24 mouse cellular contexts compared by ENCODE assay signal in the genomic region with DNA sequence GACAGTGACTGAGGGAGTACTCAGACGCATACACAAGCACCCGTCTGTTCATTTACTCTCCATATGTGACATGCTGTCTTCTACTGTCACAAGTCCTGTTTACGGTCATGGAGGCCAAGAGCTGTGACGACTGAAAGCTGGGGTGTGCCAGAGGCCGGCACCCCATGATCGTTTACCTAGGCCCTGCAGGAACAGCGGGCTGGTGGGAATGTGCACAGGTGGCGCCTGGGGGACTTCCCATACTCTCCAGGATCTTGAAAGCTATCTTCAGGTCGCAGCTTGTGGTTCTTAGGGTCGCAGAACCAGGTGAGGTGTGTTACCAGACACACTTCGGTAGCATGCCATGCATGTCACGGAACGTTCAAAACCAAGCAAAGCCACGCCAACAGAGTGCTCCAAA.
DNase-seq lines count a peak whose midpoint lies in the region; ATAC-seq and TF ChIP-seq lines count a peak whose summit lies in the region.
"Had no signal": no experiment of that assay in that cellular context is flagged by ENCODE, and none has a peak within 500 bp of the region (broad histone marks: within the 10 kb centered on the region; RNA-seq: fewer than 3 reads in every experiment).

No protein-coding gene starts in this region.

- H3K9ac ChIP-seq in stomach, embryonic 15.5 days = no peak overlapping the region
- no peak overlapping the region for H3K9ac ChIP-seq in stomach, postnatal 0 days (ENCODE audit: low read length)
- H3K9ac ChIP-seq in stomach, embryonic 16.5 days (ENCODE audit: low read length) = no peak overlapping the region
- H3K9ac ChIP-seq: embryonic facial prominence, embryonic 13.5 days; embryonic facial prominence, embryonic 15.5 days; forebrain, embryonic 12.5 days had no signal

- no peak overlapping the region for H3K27ac ChIP-seq in stomach, embryonic 15.5 days
- H3K27ac ChIP-seq in stomach, postnatal 0 days (replicated peaks) = no peak overlapping the region
- H3K27ac ChIP-seq in stomach, embryonic 16.5 days (ENCODE audit: low read length) = no peak overlapping the region
- H3K27ac ChIP-seq: embryonic facial prominence, embryonic 13.5 days; embryonic facial prominence, embryonic 15.5 days; forebrain, embryonic 10.5 days; forebrain, embryonic 12.5 days had no signal

- DNase-seq in heart, adult 11 months = peak; percentile 82
- no peak for DNase-seq in heart, postnatal 36 days
- DNase-seq in stomach, postnatal 0 days (ENCODE audit: low spot score) = no peak
- DNase-seq: adrenal gland, adult 2 months; adrenal gland, postnatal 10 days; adrenal gland, postnatal 36 days; B cell, adult 2 months; cerebellum, adult 18-20 months; cerebellum, adult 8-10 months; cerebellum, adult 9-11 months; cerebellum, postnatal 14 days; cerebellum, postnatal 36 days; embryo, embryonic 11 days had no signal

- no peak for TF ChIP-seq EP300 in stomach, postnatal 0 days (optimal IDR thresholded peaks at IDR 0.05)

- no peak overlapping the region for H3K4me3 ChIP-seq in stomach, embryonic 15.5 days (replicated peaks)
- no peak overlapping the region for H3K4me3 ChIP-seq in stomach, postnatal 0 days (ENCODE audit: low read depth, low read length)
- H3K4me3 ChIP-seq in stomach, embryonic 16.5 days (replicated peaks; ENCODE audit: low read length) = no peak overlapping the region
- H3K4me3 ChIP-seq: embryonic facial prominence, embryonic 13.5 days; embryonic facial prominence, embryonic 15.5 days; erythroblast, embryonic 14.5 days; forebrain, embryonic 10.5 days; forebrain, embryonic 12.5 days had no signal

- H3K36me3 ChIP-seq in stomach, embryonic 15.5 days = no peaks in the 10 kb centered on the region
- H3K36me3 ChIP-seq in stomach, postnatal 0 days (ENCODE audit: control insufficient read depth, insufficient read depth, low read length) = no peaks in the 10 kb centered on the region
- H3K36me3 ChIP-seq in stomach, embryonic 16.5 days (ENCODE audit: control insufficient read depth, insufficient read depth, low read length) = no peaks in the 10 kb centered on the region
- H3K36me3 ChIP-seq: embryonic facial prominence, embryonic 13.5 days; embryonic facial prominence, embryonic 15.5 days; forebrain, embryonic 10.5 days; forebrain, embryonic 12.5 days had no signal

- peaks cover 14% of the 10 kb centered on the region for H3K4me1 ChIP-seq in stomach, embryonic 15.5 days
- H3K4me1 ChIP-seq in stomach, postnatal 0 days (replicated peaks; ENCODE audit: control insufficient read depth, insufficient read depth) = peaks cover 11% of the 10 kb centered on the region; the same call in 1 of the 2 replicates
- H3K4me1 ChIP-seq in stomach, embryonic 16.5 days (ENCODE audit: control insufficient read depth, insufficient read depth, low read length) = peaks cover 11% of the 10 kb centered on the region; the same call in 1 of the 2 replicates
- H3K4me1 ChIP-seq: forebrain, embryonic 10.5 days; forebrain, embryonic 12.5 days had no signal

- H3K4me2 ChIP-seq in stomach, embryonic 15.5 days = no peak overlapping the region
- H3K4me2 ChIP-seq in stomach, postnatal 0 days (replicated peaks; ENCODE audit: low read depth) = no peak overlapping the region
- H3K4me2 ChIP-seq in stomach, embryonic 16.5 days (ENCODE audit: low read depth, low read length) = no peak overlapping the region
- H3K4me2 ChIP-seq: embryonic facial prominence, embryonic 13.5 days; embryonic facial prominence, embryonic 15.5 days; forebrain, embryonic 12.5 days had no signal

- TF ChIP-seq CTCF in stomach, postnatal 0 days (IDR thresholded peaks at IDR 0.05; ENCODE audit: low read depth) = no peak

- WGBS in stomach, embryonic 15.5 days = 87% methylated on average over 14 of the region's 14 CpGs
- WGBS in stomach, postnatal 0 days = 90% methylated on average over 14 of the region's 14 CpGs
- WGBS in stomach, embryonic 16.5 days = 84% methylated on average over 14 of the region's 14 CpGs

- ATAC-seq in stomach, embryonic 15.5 days (ENCODE audit: insufficient read depth, low FRiP score, low read depth) = peak; percentile 54; the same call in 1 of the 2 replicates
- no peak for ATAC-seq in stomach, postnatal 0 days (ENCODE audit: low FRiP score, low TSS enrichment)
- ATAC-seq in stomach, embryonic 16.5 days (ENCODE audit: insufficient read depth, low FRiP score) = peak; percentile 33; the same call in 1 of the 2 replicates
- ATAC-seq in granulocyte monocyte progenitor cell, adult 5-6 weeks (replicated peaks; ENCODE audit: poor library complexity, severe bottlenecking) = no peak
- ATAC-seq: CD4-positive, CD25-positive, alpha-beta regulatory T cell, adult 4 months; forebrain, embryonic 14.5 days; forebrain, embryonic 16.5 days had no signal

- intact Hi-C loops in heart, postnatal 36 days (cut with DNase I) = loop anchor here (10.0 kb wide), 1 partner anchor 339 kb away; no protein-coding TSS in a partner anchor

- no peaks in the 10 kb centered on the region for H3K27me3 ChIP-seq in stomach, embryonic 15.5 days (replicated peaks)
- no peaks in the 10 kb centered on the region for H3K27me3 ChIP-seq in stomach, postnatal 0 days (ENCODE audit: control insufficient read depth, insufficient read depth, low read length)
- H3K27me3 ChIP-seq in stomach, embryonic 16.5 days (ENCODE audit: control insufficient read depth, insufficient read depth, low read length) = no peaks in the 10 kb centered on the region
- H3K27me3 ChIP-seq: embryonic facial prominence, embryonic 13.5 days; embryonic facial prominence, embryonic 15.5 days; forebrain, embryonic 12.5 days had no signal

- no peaks in the 10 kb centered on the region for H3K9me3 ChIP-seq in stomach, embryonic 15.5 days
- H3K9me3 ChIP-seq in stomach, postnatal 0 days (ENCODE audit: control insufficient read depth, low read length) = no peaks in the 10 kb centered on the region
- H3K9me3 ChIP-seq in stomach, embryonic 16.5 days (replicated peaks; ENCODE audit: control insufficient read depth, low read length) = no peaks in the 10 kb centered on the region
- H3K9me3 ChIP-seq: embryonic facial prominence, embryonic 13.5 days; embryonic facial prominence, embryonic 15.5 days; forebrain, embryonic 10.5 days; forebrain, embryonic 12.5 days had no signal

Comparison
In these comparisons a context has a peak if more than half of its experiments do, and no peak if none do; other contexts are left out.
1. ATAC-seq: peak in stomach, embryonic 15.5 days (single experiment) and stomach, embryonic 16.5 days (single experiment); none in stomach, postnatal 0 days (single experiment) and granulocyte monocyte progenitor cell, adult 5-6 weeks (single experiment).